Mouse (Mus musculus): ENCODE measurements around the gene Pkd1.

Pkd1 gene

GRCm38 (mm10) chr17:24593992-24594890, 44.6 kb downstream of the Pkd1 start:
- in situ Hi-C loops (cut with MboI; ENCODE audit: low pct_unique_long_range_greater_than_20kb in 1 of 2, low sequenced_read_pairs in 2 of 2, unreplicated experiment in 1 of 2): loop anchor here in 1 of 2 experiments (5.0 kb wide), 1 partner anchor 33 kb away; no protein-coding TSS in a partner anchor

- in situ Hi-C loops (cut with MboI; ENCODE audit: low pct_unique_long_range_greater_than_20kb in 1 of 2, low sequenced_read_pairs in 2 of 2, unreplicated experiment in 1 of 2): no loop called here
Observed at GRCm38 (mm10) chr17:24595126-24596072, 45.8 kb downstream of the Pkd1 start.

GRCm38 (mm10) chr17:24596073-24596466, 46.4 kb downstream of the Pkd1 start:
- in situ Hi-C loops (cut with MboI; ENCODE audit: low pct_unique_long_range_greater_than_20kb in 1 of 2, low sequenced_read_pairs in 2 of 2, unreplicated experiment in 1 of 2): no loop called here

- in situ Hi-C loops (cut with MboI; ENCODE audit: low pct_unique_long_range_greater_than_20kb in 1 of 2, low sequenced_read_pairs in 2 of 2, unreplicated experiment in 1 of 2): no loop called here
Observed at GRCm38 (mm10) chr17:24596471-24597183, 47.0 kb downstream of the Pkd1 start.

GRCm38 (mm10) chr17:24597989-24598388, 48.4 kb downstream of the Pkd1 start:
- in situ Hi-C loops (cut with MboI; ENCODE audit: low pct_unique_long_range_greater_than_20kb in 1 of 2, low sequenced_read_pairs in 2 of 2, unreplicated experiment in 1 of 2): no loop called here

GRCm38 (mm10) chr17:24600502-24600901, 50.9 kb downstream of the Pkd1 start:
- in situ Hi-C loops (cut with MboI; ENCODE audit: low pct_unique_long_range_greater_than_20kb in 1 of 2, low sequenced_read_pairs in 2 of 2, unreplicated experiment in 1 of 2): no loop called here

GRCm38 (mm10) chr17:24603961-24604360, 54.3 kb downstream of the Pkd1 start:
- in situ Hi-C loops (cut with MboI; ENCODE audit: low pct_unique_long_range_greater_than_20kb in 1 of 2, low sequenced_read_pairs in 2 of 2, unreplicated experiment in 1 of 2): no loop called here

GRCm38 (mm10) chr17:24604557-24604956, 54.9 kb downstream of the Pkd1 start:
- in situ Hi-C loops (cut with MboI; ENCODE audit: low pct_unique_long_range_greater_than_20kb in 1 of 2, low sequenced_read_pairs in 2 of 2, unreplicated experiment in 1 of 2): no loop called here

GRCm38 (mm10) chr17:24608370-24608769, 58.7 kb downstream of the Pkd1 start:
- in situ Hi-C loops (cut with MboI; ENCODE audit: low pct_unique_long_range_greater_than_20kb in 1 of 2, low sequenced_read_pairs in 2 of 2, unreplicated experiment in 1 of 2): no loop called here

- in situ Hi-C loops (cut with MboI; ENCODE audit: low pct_unique_long_range_greater_than_20kb in 1 of 2, low sequenced_read_pairs in 2 of 2, unreplicated experiment in 1 of 2): no loop called here
Observed at GRCm38 (mm10) chr17:24608874-24609273, 59.2 kb downstream of the Pkd1 start.

GRCm38 (mm10) chr17:24610711-24611110, 61.1 kb downstream of the Pkd1 start:
- in situ Hi-C loops (cut with MboI; ENCODE audit: low pct_unique_long_range_greater_than_20kb in 1 of 2, low sequenced_read_pairs in 2 of 2, unreplicated experiment in 1 of 2): no loop called here

GRCm38 (mm10) chr17:24617561-24618194, 68.0 kb downstream of the Pkd1 start:
- in situ Hi-C loops (cut with MboI; ENCODE audit: low pct_unique_long_range_greater_than_20kb in 1 of 2, low sequenced_read_pairs in 2 of 2, unreplicated experiment in 1 of 2): no loop called here

GRCm38 (mm10) chr17:24625472-24625871, 75.8 kb downstream of the Pkd1 start:
- in situ Hi-C loops (cut with MboI; ENCODE audit: low pct_unique_long_range_greater_than_20kb in 1 of 2, low sequenced_read_pairs in 2 of 2, unreplicated experiment in 1 of 2): loop anchor here in 1 of 2 experiments (5.0 kb wide), 1 partner anchor 33 kb away; no protein-coding TSS in a partner anchor

GRCm38 (mm10) chr17:24628646-24629045, 79.0 kb downstream of the Pkd1 start:
- in situ Hi-C loops (cut with MboI; ENCODE audit: low pct_unique_long_range_greater_than_20kb in 1 of 2, low sequenced_read_pairs in 2 of 2, unreplicated experiment in 1 of 2): loop anchor here in 1 of 2 experiments (5.0 kb wide), 1 partner anchor 36 kb away; no protein-coding TSS in a partner anchor

- in situ Hi-C loops (cut with MboI; ENCODE audit: low pct_unique_long_range_greater_than_20kb in 1 of 2, low sequenced_read_pairs in 2 of 2, unreplicated experiment in 1 of 2): no loop called here
Observed at GRCm38 (mm10) chr17:24630072-24630471, 80.4 kb downstream of the Pkd1 start.

- in situ Hi-C loops (cut with MboI; ENCODE audit: low pct_unique_long_range_greater_than_20kb in 1 of 2, low sequenced_read_pairs in 2 of 2, unreplicated experiment in 1 of 2): no loop called here
Observed at GRCm38 (mm10) chr17:24632167-24632812, 82.7 kb downstream of the Pkd1 start, which contains the start of the genes Tsc2 and Nthl1. TSS of gene Tsc2 (minus strand) at chr17:24632630. TSS of gene Nthl1 (plus strand) at chr17:24632680.

- in situ Hi-C loops (cut with MboI; ENCODE audit: low pct_unique_long_range_greater_than_20kb in 1 of 2, low sequenced_read_pairs in 2 of 2, unreplicated experiment in 1 of 2): no loop called here
Observed at GRCm38 (mm10) chr17:24632813-24633449, 83.3 kb downstream of the Pkd1 start.

Measured in mouse embryonic stem cell (cell line).